Mouse (Mus musculus) liver, embryonic 12.5 days (tissue): Measurements from ENCODE around the gene Gna14. TPM values are rescaled to one million over a fixed set of nuclear protein-coding genes. Genes with fewer than 3 reads are reported as not detected.

Source experiments
- ATAC-seq: fragments of 200-750 bp; cut with Nextera tagmentation; 2 replicates; pipeline ENCODE4 v1.8.0; 2017; ENCODE audit warnings: moderate number of reproducible peaks, mild to moderate bottlenecking, moderate library complexity
- H3K27ac ChIP-seq: fragments of 300-500 bp; sonication (generic); 2 replicates; pipeline ENCODE4 v1.5.1; 2016; ENCODE audit warnings: mild to moderate bottlenecking
- H3K27me3 ChIP-seq: fragments of 300-500 bp; sonication (generic); replicated peaks from 2 replicates; pipeline ENCODE4 v1.6.1; 2016; ENCODE audit warnings: mild to moderate bottlenecking, moderate library complexity
- H3K36me3 ChIP-seq: fragments of 300-500 bp; sonication (generic); 2 replicates; pipeline ENCODE4 v1.6.1; 2016; ENCODE audit warnings: mild to moderate bottlenecking, moderate library complexity
- H3K4me1 ChIP-seq: fragments of 300-500 bp; sonication (generic); 2 replicates; pipeline ENCODE4 v1.6.1; 2016
- H3K4me2 ChIP-seq: fragments of 300-500 bp; sonication (generic); 2 replicates; pipeline ENCODE4 v1.6.1; 2016; ENCODE audit warnings: mild to moderate bottlenecking, moderate library complexity
- H3K4me3 ChIP-seq: fragments of 300-500 bp; sonication (generic); 2 replicates; pipeline ENCODE4 v1.5.1; 2016; ENCODE audit warnings: mild to moderate bottlenecking, moderate library complexity
- H3K9ac ChIP-seq: fragments of 300-500 bp; sonication (generic); 2 replicates; pipeline ENCODE4 v1.6.1; 2016; ENCODE audit warnings: mild to moderate bottlenecking, moderate library complexity
- H3K9me3 ChIP-seq: fragments of 300-500 bp; sonication (generic); replicated peaks from 2 replicates; pipeline ENCODE4 v1.6.1; 2016; ENCODE audit warnings: mild to moderate bottlenecking, moderate library complexity
- WGBS: fragments of 180-500 bp; shearing (Covaris S2); methylation state at CpG from one replicate; pipeline ENCODE4 v1.1.7; 2016; ENCODE audit not compliant: insufficient replicate concordance; 5-methylcytosine and 5-hydroxymethylcytosine counted together
- polyA plus RNA-seq: library from polyadenylated mRNA; unstranded; fragments of >200 nt; fragmentation: Nextera tagmentation; extraction: Ambion mirVana; gene quantifications from 2 replicates; pipeline ENCODE4 v1.2.1, GENCODE M21; 2016

Gna14 gene
- polyA plus RNA-seq, 1 experiment from 2014 or later = 1.6 TPM

- Histone ChIP-seq H3K36me3 (no peaks in the 10 kb centered on the region), H3K9me3 (no peaks in the 10 kb centered on the region), H3K4me2 (no peak overlapping the region), H3K4me1 (peaks cover 24% of the 10 kb centered on the region; the same call in 1 of the 2 replicates), H3K4me3 (no peak overlapping the region), H3K27ac (no peak overlapping the region), H3K9ac (no peak overlapping the region), H3K27me3 (no peaks in the 10 kb centered on the region)
- no peak for ATAC-seq
- WGBS = 40% methylated on average over 3 of the region's 3 CpGs
Measured at GRCm38 (mm10) chr19:16520608-16521007, 85.0 kb downstream of the Gna14 start.

- no peaks in the 10 kb centered on the region for H3K36me3 ChIP-seq
- no peak overlapping the region for H3K4me2 ChIP-seq
- peaks cover 36% of the 10 kb centered on the region for H3K4me1 ChIP-seq
- 80% methylated on average over 9 of the region's 9 CpGs for WGBS
- no peaks in the 10 kb centered on the region for H3K27me3 ChIP-seq
- no peak overlapping the region for H3K27ac ChIP-seq
- H3K9ac ChIP-seq = no peak overlapping the region
- no peak overlapping the region for H3K4me3 ChIP-seq
- ATAC-seq = no peak
- no peaks in the 10 kb centered on the region for H3K9me3 ChIP-seq
Measured at GRCm38 (mm10) chr19:16526302-16526880, 90.8 kb downstream of the Gna14 start.

GRCm38 (mm10) chr19:16527031-16527430 is 91.5 kb downstream of the Gna14 start:
- H3K9me3 ChIP-seq = no peaks in the 10 kb centered on the region
- H3K27me3 ChIP-seq = no peaks in the 10 kb centered on the region
- H3K27ac ChIP-seq = no peak overlapping the region
- H3K9ac ChIP-seq = no peak overlapping the region
- no peak overlapping the region for H3K4me3 ChIP-seq
- no peaks in the 10 kb centered on the region for H3K36me3 ChIP-seq
- no peak for ATAC-seq
- H3K4me1 ChIP-seq = peaks cover 31% of the 10 kb centered on the region
- WGBS = 67% methylated on average over 5 of the region's 5 CpGs
- H3K4me2 ChIP-seq = no peak overlapping the region

- H3K4me3 ChIP-seq = no peak overlapping the region
- ATAC-seq = no peak
- H3K4me2 ChIP-seq = no peak overlapping the region
- 65% methylated on average over 3 of the region's 3 CpGs for WGBS
- no peak overlapping the region for H3K27ac ChIP-seq
- no peaks in the 10 kb centered on the region for H3K27me3 ChIP-seq
- H3K36me3 ChIP-seq = no peaks in the 10 kb centered on the region
- H3K9me3 ChIP-seq = no peaks in the 10 kb centered on the region
- peaks cover 22% of the 10 kb centered on the region for H3K4me1 ChIP-seq
- H3K9ac ChIP-seq = no peak overlapping the region
Measured at GRCm38 (mm10) chr19:16528225-16528828, 92.8 kb downstream of the Gna14 start.

GRCm38 (mm10) chr19:16529293-16529920 is 93.8 kb downstream of the Gna14 start:
- no peak overlapping the region for H3K4me2 ChIP-seq
- H3K4me3 ChIP-seq = no peak overlapping the region
- H3K4me1 ChIP-seq = peaks cover 22% of the 10 kb centered on the region
- H3K9ac ChIP-seq = no peak overlapping the region
- H3K36me3 ChIP-seq = no peaks in the 10 kb centered on the region
- 0 out of 2 replicates have a peak, but pooled peaks have one; percentile 54 for ATAC-seq
- H3K27me3 ChIP-seq = no peaks in the 10 kb centered on the region
- H3K27ac ChIP-seq = no peak overlapping the region
- H3K9me3 ChIP-seq = no peaks in the 10 kb centered on the region

GRCm38 (mm10) chr19:16529999-16530398 is 94.4 kb downstream of the Gna14 start:
- WGBS = 49% methylated on average over 4 of the region's 4 CpGs
- Histone ChIP-seq H3K27ac (no peak overlapping the region), H3K27me3 (no peaks in the 10 kb centered on the region), H3K4me3 (no peak overlapping the region), H3K9me3 (no peaks in the 10 kb centered on the region), H3K4me1 (peaks cover 22% of the 10 kb centered on the region), H3K36me3 (no peaks in the 10 kb centered on the region), H3K9ac (no peak overlapping the region), H3K4me2 (no peak overlapping the region)
- no peak for ATAC-seq

- WGBS = 79% methylated on average over 2 of the region's 2 CpGs
- Histone ChIP-seq H3K27ac (no peak overlapping the region), H3K4me3 (no peak overlapping the region), H3K9ac (no peak overlapping the region), H3K4me2 (no peak overlapping the region), H3K4me1 (peaks cover 8% of the 10 kb centered on the region), H3K36me3 (no peaks in the 10 kb centered on the region), H3K9me3 (no peaks in the 10 kb centered on the region), H3K27me3 (no peaks in the 10 kb centered on the region)
- no peak for ATAC-seq
Measured at GRCm38 (mm10) chr19:16534311-16534710, 98.7 kb downstream of the Gna14 start.

- no peak overlapping the region for H3K27ac ChIP-seq
- no peaks in the 10 kb centered on the region for H3K4me1 ChIP-seq
- no peaks in the 10 kb centered on the region for H3K27me3 ChIP-seq
- H3K9ac ChIP-seq = no peak overlapping the region
- no peaks in the 10 kb centered on the region for H3K9me3 ChIP-seq
- H3K36me3 ChIP-seq = no peaks in the 10 kb centered on the region
- H3K4me2 ChIP-seq = no peak overlapping the region
- H3K4me3 ChIP-seq = no peak overlapping the region
- 79% methylated on average over 2 of the region's 2 CpGs for WGBS
- no peak for ATAC-seq
Measured at GRCm38 (mm10) chr19:16538416-16538815, 102.9 kb downstream of the Gna14 start.

GRCm38 (mm10) chr19:16543688-16544087 is 108.1 kb downstream of the Gna14 start:
- Histone ChIP-seq H3K4me3 (no peak overlapping the region), H3K9me3 (no peaks in the 10 kb centered on the region), H3K27ac (no peak overlapping the region), H3K4me2 (no peak overlapping the region), H3K9ac (no peak overlapping the region), H3K27me3 (no peaks in the 10 kb centered on the region), H3K36me3 (no peaks in the 10 kb centered on the region), H3K4me1 (no peaks in the 10 kb centered on the region)
- ATAC-seq = no peak
- WGBS = 69% methylated on average over 4 of the region's 4 CpGs

- no peaks in the 10 kb centered on the region for H3K36me3 ChIP-seq
- ATAC-seq = no peak
- H3K9me3 ChIP-seq = no peaks in the 10 kb centered on the region
- H3K9ac ChIP-seq = no peak overlapping the region
- 70% methylated on average over 8 of the region's 8 CpGs for WGBS
- H3K4me2 ChIP-seq = no peak overlapping the region
- H3K4me1 ChIP-seq = no peaks in the 10 kb centered on the region
- no peaks in the 10 kb centered on the region for H3K27me3 ChIP-seq
- no peak overlapping the region for H3K4me3 ChIP-seq
- H3K27ac ChIP-seq = no peak overlapping the region
Measured at GRCm38 (mm10) chr19:16556988-16557387, 121.4 kb downstream of the Gna14 start.

GRCm38 (mm10) chr19:16557971-16558370 is 122.4 kb downstream of the Gna14 start:
- H3K4me2 ChIP-seq = no peak overlapping the region
- no peaks in the 10 kb centered on the region for H3K4me1 ChIP-seq
- H3K9me3 ChIP-seq = no peaks in the 10 kb centered on the region
- no peaks in the 10 kb centered on the region for H3K36me3 ChIP-seq
- 54% methylated on average over 5 of the region's 5 CpGs for WGBS
- H3K27ac ChIP-seq = no peak overlapping the region
- H3K4me3 ChIP-seq = no peak overlapping the region
- no peak overlapping the region for H3K9ac ChIP-seq
- no peak for ATAC-seq
- no peaks in the 10 kb centered on the region for H3K27me3 ChIP-seq

GRCm38 (mm10) chr19:16558570-16558969 is 123.0 kb downstream of the Gna14 start:
- Histone ChIP-seq H3K4me3 (no peak overlapping the region), H3K4me1 (no peaks in the 10 kb centered on the region), H3K36me3 (no peaks in the 10 kb centered on the region), H3K27ac (no peak overlapping the region), H3K9me3 (no peaks in the 10 kb centered on the region), H3K4me2 (no peak overlapping the region), H3K9ac (no peak overlapping the region), H3K27me3 (no peaks in the 10 kb centered on the region)
- WGBS = 66% methylated on average over 2 of the region's 2 CpGs
- ATAC-seq = no peak
